Mouse (Mus musculus) forebrain, embryonic 12.5 days (tissue): ENCODE data around the gene Azi2. TPM values are rescaled to one million over a fixed set of nuclear protein-coding genes. Genes with fewer than 3 reads are reported as not detected.

Experiments
- ATAC-seq: fragments of 200-750 bp; cut with Nextera tagmentation; 2 replicates; pipeline ENCODE4 v1.8.0; 2017; ENCODE audit warnings: moderate TSS enrichment; ENCODE audit not compliant: low FRiP score
- H3K27ac ChIP-seq: fragments of 300-500 bp; sonication (generic); 2 replicates; pipeline ENCODE4 v1.5.1; 2016; ENCODE audit warnings: mild to moderate bottlenecking
- H3K27me3 ChIP-seq: fragments of 300-500 bp; sonication (generic); 2 replicates; pipeline ENCODE4 v1.6.1; 2016; ENCODE audit warnings: mild to moderate bottlenecking
- H3K36me3 ChIP-seq: fragments of 300-500 bp; sonication (generic); replicated peaks from 2 replicates; pipeline ENCODE4 v1.6.1; 2016; ENCODE audit warnings: mild to moderate bottlenecking
- H3K4me1 ChIP-seq: fragments of 300-500 bp; sonication (generic); 2 replicates; pipeline ENCODE4 v1.6.1; 2016
- H3K4me2 ChIP-seq: fragments of 300-500 bp; sonication (generic); 2 replicates; pipeline ENCODE4 v1.6.1; 2016; ENCODE audit warnings: mild to moderate bottlenecking, moderate library complexity
- H3K4me3 ChIP-seq: fragments of 300-500 bp; sonication (generic); replicated peaks from 2 replicates; pipeline ENCODE4 v1.5.1; 2016; ENCODE audit warnings: mild to moderate bottlenecking
- H3K9ac ChIP-seq: fragments of 300-500 bp; sonication (generic); 2 replicates; pipeline ENCODE4 v1.6.1; 2016; ENCODE audit warnings: mild to moderate bottlenecking
- H3K9me3 ChIP-seq: fragments of 300-500 bp; sonication (generic); 2 replicates; pipeline ENCODE4 v1.6.1; 2016
- WGBS: fragments of 180-500 bp; shearing (Covaris S2); methylation state at CpG from one replicate; pipeline ENCODE4 v1.1.7; 2016; 5-methylcytosine and 5-hydroxymethylcytosine counted together
- microRNA-seq: library from miRNA; unstranded; fragments of <30 nt; microRNA quantifications from one replicate; pipeline ENCODE4, GENCODE M21; 2017
- polyA plus RNA-seq: library from polyadenylated mRNA; unstranded; fragments of >200 nt; fragmentation: Nextera tagmentation; extraction: Ambion mirVana; gene quantifications from 2 replicates; pipeline ENCODE4 v1.2.1, GENCODE M21; 2016

Azi2 gene
- polyA plus RNA-seq, 1 experiment from 2014 or later: 81.6 TPM

DNA sequence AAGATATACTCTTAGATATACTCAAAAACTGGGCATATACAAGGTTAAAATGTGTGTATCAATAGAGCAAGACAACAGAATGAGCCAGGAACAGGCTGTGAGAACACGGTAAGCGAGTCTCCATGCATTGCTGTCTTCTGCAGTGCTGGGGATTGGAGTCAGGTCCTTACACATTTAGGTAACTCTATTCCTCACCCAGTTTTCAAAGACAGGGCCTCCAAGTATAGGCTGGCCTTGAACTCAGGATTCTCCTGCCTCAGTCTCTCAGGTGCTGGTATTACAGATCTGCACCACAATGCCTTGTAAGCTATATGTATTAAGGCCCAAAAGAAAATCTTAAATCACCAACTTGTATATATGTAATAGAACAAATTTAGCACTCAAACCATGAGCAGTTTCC, 60.2 kb downstream of the Azi2 start:
- H3K4me2 ChIP-seq: no peak overlapping the region
- WGBS: 98% methylated on average over 2 of the region's 2 CpGs
- no peak overlapping the region for H3K27ac ChIP-seq
- H3K27me3 ChIP-seq: no peaks in the 10 kb centered on the region
- H3K9me3 ChIP-seq: no peaks in the 10 kb centered on the region
- H3K9ac ChIP-seq: no peak overlapping the region
- no peak for ATAC-seq
- H3K4me1 ChIP-seq: peaks cover 5% of the 10 kb centered on the region; the same call in 1 of the 2 replicates
- H3K36me3 ChIP-seq: no peaks in the 10 kb centered on the region
- no peak overlapping the region for H3K4me3 ChIP-seq

DNA sequence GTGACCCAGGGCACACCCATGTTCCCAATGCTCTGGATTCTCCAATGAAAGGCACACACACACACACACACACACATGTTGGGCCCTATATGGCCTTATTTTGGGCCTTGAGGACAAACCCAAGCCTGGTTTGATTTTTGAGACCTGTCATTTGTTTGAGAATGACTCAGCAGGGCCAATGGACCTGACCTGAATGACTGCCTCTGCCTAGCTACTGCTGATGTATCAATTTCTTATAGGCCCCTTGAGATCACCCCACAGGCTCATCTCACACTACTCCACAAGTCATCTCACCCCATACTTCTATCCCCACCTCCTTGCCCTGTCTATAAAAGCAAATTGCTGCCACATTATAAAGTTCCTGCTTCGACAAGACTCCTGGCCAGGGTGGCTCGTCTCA, 61.5 kb downstream of the Azi2 start:
- ATAC-seq: no peak
- 87% methylated on average over 2 of the region's 2 CpGs for WGBS
- Histone ChIP-seq H3K4me3 (no peak overlapping the region), H3K27ac (no peak overlapping the region), H3K9me3 (no peaks in the 10 kb centered on the region), H3K27me3 (peaks cover 6% of the 10 kb centered on the region; the same call in 1 of the 2 replicates), H3K9ac (no peak overlapping the region), H3K36me3 (no peaks in the 10 kb centered on the region), H3K4me1 (peaks cover 9% of the 10 kb centered on the region; the same call in 1 of the 2 replicates), H3K4me2 (no peak overlapping the region)

DNA sequence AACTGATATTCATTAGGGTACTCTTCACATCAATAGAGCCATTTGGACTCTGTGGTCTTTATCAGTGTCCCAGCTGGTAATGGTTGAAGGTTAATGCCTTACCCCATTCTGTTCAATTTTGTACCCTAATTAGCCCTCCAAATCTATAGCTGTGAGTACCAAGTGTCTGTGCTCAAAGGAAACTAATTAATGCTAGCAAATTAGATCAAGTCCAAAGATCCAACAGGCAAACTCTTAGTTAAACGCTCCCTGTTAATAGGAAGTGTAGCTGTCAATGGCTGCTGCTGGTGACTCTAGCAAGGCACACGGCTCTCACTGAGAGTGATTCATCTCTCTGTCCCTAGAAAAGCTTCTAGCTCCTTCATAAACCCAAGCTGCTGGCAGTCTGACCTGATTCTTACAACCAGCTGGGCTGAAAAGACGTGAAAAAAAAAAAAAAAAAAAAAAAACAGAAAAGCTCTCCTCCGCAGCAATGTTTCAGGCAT, 68.3 kb downstream of the Azi2 start:
- H3K9ac ChIP-seq: no peak overlapping the region
- H3K4me3 ChIP-seq: no peak overlapping the region
- H3K27ac ChIP-seq: peak overlapping the region; percentile 27
- H3K4me1 ChIP-seq: peaks cover 19% of the 10 kb centered on the region; the same call in 1 of the 2 replicates
- 11% methylated on average over 4 of the region's 4 CpGs for WGBS
- peak; percentile 91 for ATAC-seq
- H3K27me3 ChIP-seq: peaks cover 19% of the 10 kb centered on the region; the same call in 1 of the 2 replicates
- H3K4me2 ChIP-seq: no peak overlapping the region
- H3K9me3 ChIP-seq: no peaks in the 10 kb centered on the region
- no peaks in the 10 kb centered on the region for H3K36me3 ChIP-seq

DNA sequence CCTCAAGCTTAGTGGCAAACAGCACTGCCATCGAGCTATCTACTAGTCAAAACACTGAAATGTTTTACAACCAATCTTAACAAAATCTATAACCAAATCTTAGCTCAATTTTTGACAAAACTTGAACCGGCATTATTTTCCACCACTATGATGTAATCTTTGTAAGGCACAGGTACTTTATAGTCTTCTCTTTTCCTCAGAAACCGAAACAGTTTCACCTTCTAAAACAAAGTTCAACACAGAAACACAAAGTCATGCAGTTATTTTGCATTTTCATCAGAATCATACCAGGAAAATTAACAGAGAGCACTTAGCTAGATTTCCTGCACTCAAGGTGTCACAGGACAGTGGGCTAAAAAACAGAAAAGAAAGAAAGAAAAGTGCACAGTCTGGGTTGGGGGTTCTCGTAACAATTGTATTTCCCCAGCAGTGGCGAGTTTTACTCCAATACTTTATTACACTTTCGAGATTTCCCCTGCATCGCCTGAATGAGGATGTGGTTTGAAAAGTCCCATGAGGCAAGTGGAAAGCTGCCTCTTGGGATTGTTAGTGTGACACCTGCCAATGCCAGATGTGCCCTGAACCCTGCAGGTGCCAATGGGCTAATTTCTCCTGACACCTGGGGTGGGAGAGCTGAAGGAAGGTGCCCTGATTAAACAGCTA, 69.5 kb downstream of the Azi2 start:
- no peak overlapping the region for H3K4me2 ChIP-seq
- 0 out of 2 replicates have a peak overlapping the region, but pooled peaks have one; percentile 9 for H3K27ac ChIP-seq
- ATAC-seq: no peak
- no peaks in the 10 kb centered on the region for H3K9me3 ChIP-seq
- H3K36me3 ChIP-seq: no peaks in the 10 kb centered on the region
- no peak overlapping the region for H3K9ac ChIP-seq
- no peak overlapping the region for H3K4me3 ChIP-seq
- 79% methylated on average over 7 of the region's 7 CpGs for WGBS
- peaks cover 19% of the 10 kb centered on the region; the same call in 1 of the 2 replicates for H3K27me3 ChIP-seq
- H3K4me1 ChIP-seq: peaks cover 19% of the 10 kb centered on the region; the same call in 1 of the 2 replicates

DNA sequence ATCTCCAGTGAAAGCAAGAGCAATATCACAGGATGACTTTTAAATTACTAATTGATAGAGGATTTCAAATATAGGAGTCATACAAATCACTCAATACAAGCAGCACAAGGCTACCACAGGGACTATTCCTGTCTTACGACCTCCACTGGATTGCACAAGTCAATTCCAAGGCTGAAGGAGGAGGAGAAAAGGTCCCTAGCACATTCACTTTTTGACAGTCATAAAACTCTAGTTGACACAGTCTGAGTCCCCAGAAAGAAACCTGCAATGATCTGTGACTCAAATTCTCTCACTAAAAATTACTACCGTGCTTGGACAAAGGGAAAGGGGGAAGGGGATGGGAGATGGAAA, 70.0 kb downstream of the Azi2 start:
- H3K4me3 ChIP-seq: no peak overlapping the region
- no peak overlapping the region for H3K4me2 ChIP-seq
- WGBS: 80% methylated on average over 2 of the region's 2 CpGs
- no peaks in the 10 kb centered on the region for H3K9me3 ChIP-seq
- ATAC-seq: no peak
- no peaks in the 10 kb centered on the region for H3K36me3 ChIP-seq
- H3K9ac ChIP-seq: no peak overlapping the region
- H3K27me3 ChIP-seq: peaks cover 19% of the 10 kb centered on the region; the same call in 1 of the 2 replicates
- H3K27ac ChIP-seq: 0 out of 2 replicates have a peak overlapping the region, but pooled peaks have one; percentile 9
- peaks cover 19% of the 10 kb centered on the region; the same call in 1 of the 2 replicates for H3K4me1 ChIP-seq

Small RNA genes within 50 kb of the gene (microRNA-seq; reads per million reads assigned to microRNA genes)
- gene Gm22008: not detected

Other genes with a start within 250 kb of the Azi2 start
- 42.8 and 44.2 TPM in 2 replicates for gene Cmc1, start 109.7 kb downstream of the Azi2 start, polyA plus RNA-seq